ENCODE assay signal across 32 mouse cellular contexts in genomic region chr14:33881471-33881870, GRCm38 (mm10). TPM values are rescaled to one million over a fixed set of nuclear protein-coding genes. Genes with fewer than 3 reads are reported as not detected.
"Had no signal": no experiment of that assay in that cellular context is flagged by ENCODE, and none has a peak within 500 bp of the region (broad histone marks: within the 10 kb centered on the region; RNA-seq: fewer than 3 reads in every experiment).

No protein-coding gene starts in this region.

- H3K9me3 ChIP-seq: embryonic facial prominence, embryonic 10.5 days; embryonic facial prominence, embryonic 12.5 days; embryonic facial prominence, embryonic 13.5 days; embryonic facial prominence, embryonic 15.5 days; forebrain, embryonic 10.5 days; forebrain, embryonic 12.5 days; forebrain, embryonic 13.5 days; forebrain, embryonic 15.5 days had no signal

- H3K36me3 ChIP-seq: embryonic facial prominence, embryonic 10.5 days; embryonic facial prominence, embryonic 12.5 days; embryonic facial prominence, embryonic 13.5 days; embryonic facial prominence, embryonic 15.5 days; forebrain, embryonic 10.5 days; forebrain, embryonic 12.5 days; forebrain, embryonic 15.5 days had no signal

- H3K9ac ChIP-seq: embryonic facial prominence, embryonic 12.5 days; embryonic facial prominence, embryonic 13.5 days; embryonic facial prominence, embryonic 15.5 days; forebrain, embryonic 12.5 days; forebrain, embryonic 13.5 days; forebrain, embryonic 15.5 days; forebrain, postnatal 0 days had no signal

- H3K4me2 ChIP-seq: embryonic facial prominence, embryonic 12.5 days; embryonic facial prominence, embryonic 13.5 days; embryonic facial prominence, embryonic 15.5 days; forebrain, embryonic 12.5 days; forebrain, embryonic 13.5 days; forebrain, embryonic 15.5 days had no signal

- H3K4me3 ChIP-seq: embryonic facial prominence, embryonic 10.5 days; embryonic facial prominence, embryonic 12.5 days; embryonic facial prominence, embryonic 13.5 days; embryonic facial prominence, embryonic 15.5 days; erythroblast, embryonic 14.5 days; forebrain, embryonic 10.5 days; forebrain, embryonic 12.5 days; forebrain, embryonic 13.5 days; forebrain, embryonic 15.5 days; gastrocnemius, adult 2 months had no signal

- H3K4me1 ChIP-seq: embryonic facial prominence, embryonic 15.5 days; forebrain, embryonic 12.5 days; forebrain, embryonic 13.5 days; forebrain, embryonic 15.5 days had no signal

- DNase-seq: cerebellum, adult 18-20 months; cerebellum, adult 2 months; cerebellum, adult 8-10 months; cerebellum, adult 9-10 months; cerebellum, adult 9-11 months; cerebellum, postnatal 10 days; cerebellum, postnatal 14 days; cerebellum, postnatal 25 days; cerebellum, postnatal 36 days; embryo, embryonic 11 days; forebrain, postnatal 0 days; gastrocnemius, adult 2 months; gastrocnemius, postnatal 10 days; gastrocnemius, postnatal 14 days; gastrocnemius, postnatal 25 days; gastrocnemius, postnatal 36 days; heart, adult 11 months had no signal

- H3K27ac ChIP-seq: embryonic facial prominence, embryonic 10.5 days; embryonic facial prominence, embryonic 12.5 days; embryonic facial prominence, embryonic 13.5 days; embryonic facial prominence, embryonic 15.5 days; forebrain, embryonic 10.5 days; forebrain, embryonic 12.5 days; forebrain, embryonic 13.5 days; forebrain, embryonic 15.5 days; gastrocnemius, adult 2 months had no signal

- H3K27me3 ChIP-seq: embryonic facial prominence, embryonic 12.5 days; embryonic facial prominence, embryonic 13.5 days; embryonic facial prominence, embryonic 15.5 days; forebrain, embryonic 12.5 days; forebrain, embryonic 13.5 days; forebrain, embryonic 15.5 days had no signal

- ATAC-seq: forebrain, embryonic 13.5 days; forebrain, embryonic 14.5 days; forebrain, embryonic 15.5 days; forebrain, embryonic 16.5 days; forebrain, postnatal 0 days had no signal

RNA-seq across cellular contexts. Expression of gene Gdf10, which starts 41.9 kb away (rescaled TPM):
- polyA plus RNA-seq: erythroblast, embryonic 14.5 days had no signal

RNA-seq across cellular contexts. Expression of gene Gdf2, which starts 59.4 kb away (rescaled TPM):
- polyA plus RNA-seq: cortical plate, adult 2 months; embryonic facial prominence, embryonic 10.5 days; embryonic facial prominence, embryonic 11.5 days; embryonic facial prominence, embryonic 12.5 days; embryonic facial prominence, embryonic 14.5 days; embryonic facial prominence, embryonic 15.5 days; erythroblast, embryonic 14.5 days; forebrain, embryonic 10.5 days; forebrain, embryonic 11.5 days; forebrain, embryonic 12.5 days; forebrain, embryonic 13.5 days; forebrain, embryonic 14.5 days; forebrain, embryonic 15.5 days; forebrain, embryonic 16.5 days had no signal
